Mouse (Mus musculus) ovary, postnatal 10 days (tissue): ENCODE data around the gene Hdac7.

Experiments
- DNase-seq: peaks from one replicate; pipeline ENCODE4 v3.0.0; 2022; ENCODE audit warnings: low spot score

The Hdac7 gene

GRCm38 (mm10) chr15:97766594-97767279 lies 77.6 kb downstream of the Hdac7 start:
- no peak for DNase-seq

DNA sequence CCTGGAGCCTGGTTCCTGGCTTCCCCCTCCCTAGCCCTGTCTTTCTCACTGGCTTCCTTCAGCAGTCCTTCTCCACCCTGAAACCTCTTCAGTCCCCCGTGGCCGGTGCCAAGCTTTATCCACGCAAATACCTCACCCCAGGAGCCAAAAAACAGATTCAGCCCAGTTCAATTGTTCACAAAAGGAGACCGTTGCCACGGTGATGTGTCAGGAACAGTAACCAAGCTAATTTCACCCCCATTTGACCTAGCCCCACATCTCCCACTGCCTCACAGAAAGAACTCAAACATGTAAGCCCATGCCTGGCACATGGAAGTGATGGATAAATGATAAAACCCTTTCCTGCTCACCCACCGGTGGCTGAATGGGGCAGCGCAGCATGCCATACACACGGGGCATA lies 78.1 kb downstream of the Hdac7 start:
- no peak for DNase-seq

DNA sequence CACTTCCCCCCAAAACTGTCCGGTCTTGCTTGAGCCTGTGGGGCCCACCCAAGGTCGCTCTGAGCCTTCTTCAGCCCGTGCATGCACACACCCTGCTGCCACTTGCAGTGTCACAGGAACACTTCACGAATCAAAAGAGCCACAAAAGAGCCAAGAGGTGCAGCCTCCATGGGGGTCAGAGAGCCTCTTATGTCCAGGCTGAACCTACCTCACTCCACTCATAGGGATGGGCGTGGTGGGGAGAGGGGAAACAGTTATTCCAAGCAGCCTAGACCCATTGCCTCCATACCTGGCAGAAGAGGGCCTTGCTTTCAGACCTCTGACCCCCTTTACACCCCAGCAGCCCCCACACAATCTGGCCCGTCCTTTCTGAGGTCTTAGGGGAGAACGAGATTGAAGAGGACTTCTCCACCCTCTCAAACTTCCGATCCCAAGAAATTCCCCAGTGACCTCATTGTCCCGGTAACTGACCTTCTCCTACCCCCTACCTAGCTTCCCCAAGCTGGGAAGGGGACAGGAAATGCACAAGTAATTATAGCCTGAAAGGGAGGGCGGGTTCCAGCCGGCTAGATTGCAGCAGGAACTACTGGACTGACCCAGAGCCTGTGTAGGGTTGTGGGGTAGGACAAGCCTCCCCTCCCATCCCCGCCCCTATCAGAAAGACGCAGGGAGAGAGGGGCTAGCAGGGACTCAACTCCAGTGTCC lies 79.1 kb downstream of the Hdac7 start:
- DNase-seq = no peak

GRCm38 (mm10) chr15:97764532-97764931 lies 79.8 kb downstream of the Hdac7 start:
- no peak for DNase-seq

DNA sequence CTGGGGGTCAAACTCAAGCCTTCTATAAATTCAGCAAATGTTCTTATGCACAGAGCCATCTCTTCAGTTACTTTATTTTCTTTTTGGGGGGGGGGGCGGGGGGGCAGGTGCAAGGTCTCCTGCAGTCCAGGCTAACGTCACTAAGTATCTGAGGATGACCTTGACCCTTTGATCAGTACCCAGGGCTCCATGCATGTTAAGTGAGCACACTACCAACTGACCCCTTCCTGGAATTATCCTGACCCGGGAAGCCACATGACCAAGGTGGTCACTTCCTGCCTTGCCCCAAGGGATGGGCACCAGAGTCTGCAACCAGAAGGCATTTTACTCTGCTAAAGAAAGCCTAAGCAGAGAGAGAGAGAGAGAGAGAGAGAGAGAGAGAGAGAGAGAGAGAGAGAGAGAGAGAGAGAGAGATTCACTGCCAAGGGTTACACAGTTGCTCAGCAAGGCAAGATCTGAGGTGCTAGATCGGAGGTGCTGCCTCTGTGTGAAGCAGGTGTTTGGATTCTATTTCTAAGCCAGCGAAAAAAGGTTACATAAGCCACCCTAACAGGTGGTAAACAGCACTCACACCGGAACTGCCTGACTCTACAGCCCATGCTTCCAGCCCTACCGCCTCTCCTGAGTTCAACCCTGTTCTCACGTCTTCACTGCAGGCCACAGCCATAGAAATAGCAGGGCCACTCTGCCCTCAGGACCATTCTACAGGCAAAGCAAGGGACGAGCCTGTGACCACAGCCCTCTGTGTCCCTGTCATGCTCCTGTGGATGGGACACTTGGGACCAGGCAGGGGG lies 80.8 kb downstream of the Hdac7 start:
- DNase-seq = no peak

DNA sequence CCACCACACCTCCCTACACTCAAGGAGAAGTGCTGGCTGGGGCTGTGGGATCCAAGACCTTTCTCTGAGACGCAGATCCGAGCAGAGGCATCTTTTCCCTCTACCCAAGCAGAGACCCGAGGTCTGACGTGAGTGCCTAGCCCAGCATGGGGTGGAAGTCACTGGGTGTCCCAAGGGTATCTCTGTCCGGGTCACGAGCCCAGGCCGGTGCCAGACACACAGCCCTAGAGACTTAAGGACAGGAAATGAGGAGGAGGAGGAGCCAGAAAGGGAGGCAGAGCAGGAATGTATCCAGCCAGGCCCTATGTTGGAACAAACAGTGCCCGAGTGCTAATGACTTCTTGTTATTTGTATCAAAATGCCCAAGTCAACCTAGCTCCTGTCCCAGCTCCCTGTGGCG lies 81.6 kb downstream of the Hdac7 start:
- DNase-seq = no peak

DNA sequence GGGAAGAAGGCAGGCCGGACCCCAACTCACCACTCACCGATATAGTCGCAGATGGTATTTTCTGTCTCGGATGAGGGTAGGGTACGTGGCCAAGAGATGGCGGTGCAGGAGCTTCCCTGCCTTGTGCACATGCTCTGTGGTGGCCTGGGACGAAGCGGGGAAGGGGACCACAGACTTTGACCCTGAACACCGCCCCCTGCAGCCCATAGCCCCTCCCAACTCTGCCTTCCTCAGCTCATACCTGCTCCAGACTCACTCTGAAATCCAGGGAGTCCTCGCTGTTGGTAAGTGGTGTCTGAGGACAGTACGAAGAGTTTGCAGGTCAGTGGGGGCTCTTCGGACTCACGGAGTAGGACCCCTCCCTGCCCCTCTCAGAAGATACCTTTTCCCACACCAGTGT lies 82.9 kb downstream of the Hdac7 start:
- DNase-seq = no peak

GRCm38 (mm10) chr15:97760952-97761351 lies 83.3 kb downstream of the Hdac7 start:
- no peak for DNase-seq

DNA sequence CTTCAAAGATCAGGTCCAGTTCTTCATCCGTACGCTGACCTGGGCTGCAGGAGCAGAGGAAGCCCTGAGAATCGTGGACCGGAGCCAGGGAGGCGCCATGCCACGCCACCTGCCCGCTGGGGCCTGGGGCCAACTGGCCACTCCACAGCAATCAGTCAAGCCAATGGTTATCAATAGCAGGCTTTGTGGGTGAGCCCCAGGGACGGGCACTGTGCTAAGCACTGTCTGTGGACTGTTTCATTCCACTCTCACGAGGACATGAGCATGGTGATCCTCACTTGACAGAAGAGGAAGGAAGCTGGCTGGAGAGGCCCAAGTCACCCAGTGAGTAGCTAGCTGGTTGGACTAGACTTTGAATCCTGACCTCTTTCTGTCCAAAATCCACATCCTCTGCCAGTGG lies 84.3 kb downstream of the Hdac7 start:
- DNase-seq = no peak

- DNase-seq = no peak
Observed at GRCm38 (mm10) chr15:97755361-97755760, 88.9 kb downstream of the Hdac7 start.

DNA sequence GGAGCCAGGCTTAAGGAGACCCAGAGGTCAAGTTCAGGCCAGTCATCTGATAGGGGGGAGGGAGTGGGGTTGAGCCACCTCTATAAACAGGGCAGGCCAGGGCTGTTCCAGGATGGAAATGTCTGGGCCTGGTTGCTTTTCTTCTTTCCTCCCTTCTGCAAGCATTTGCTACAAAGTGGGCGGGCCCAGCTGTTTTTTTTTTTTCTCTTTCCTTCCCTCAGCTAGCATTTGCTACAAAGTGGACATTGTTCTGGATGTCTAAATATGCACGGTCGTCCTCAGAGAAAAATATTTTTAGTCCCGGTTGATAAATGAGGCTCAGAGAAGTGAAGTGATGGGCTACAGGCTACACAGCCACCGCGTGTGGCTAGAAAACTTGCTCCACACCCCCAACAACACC lies 89.8 kb downstream of the Hdac7 start:
- DNase-seq = no peak

DNA sequence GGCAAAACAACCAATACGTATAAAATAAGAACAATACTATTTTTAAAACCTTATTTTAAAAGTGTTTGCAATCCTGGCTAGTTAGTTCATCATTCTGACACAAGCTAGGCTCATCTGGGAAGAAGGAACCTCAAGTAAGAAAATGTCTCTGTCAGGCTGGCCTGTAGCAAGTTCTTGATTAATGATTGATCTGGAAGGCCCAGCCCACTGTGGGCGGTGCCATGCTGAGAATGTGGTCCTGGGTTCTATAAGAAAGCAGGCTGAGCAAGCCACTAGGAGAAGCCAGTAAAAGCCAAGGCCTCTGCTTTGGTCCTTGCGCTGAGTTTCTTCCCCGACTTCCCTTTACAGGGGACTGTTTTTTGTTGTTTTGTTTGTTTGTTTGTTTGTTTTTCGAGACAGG lies 91.8 kb downstream of the Hdac7 start:
- no peak for DNase-seq

DNA sequence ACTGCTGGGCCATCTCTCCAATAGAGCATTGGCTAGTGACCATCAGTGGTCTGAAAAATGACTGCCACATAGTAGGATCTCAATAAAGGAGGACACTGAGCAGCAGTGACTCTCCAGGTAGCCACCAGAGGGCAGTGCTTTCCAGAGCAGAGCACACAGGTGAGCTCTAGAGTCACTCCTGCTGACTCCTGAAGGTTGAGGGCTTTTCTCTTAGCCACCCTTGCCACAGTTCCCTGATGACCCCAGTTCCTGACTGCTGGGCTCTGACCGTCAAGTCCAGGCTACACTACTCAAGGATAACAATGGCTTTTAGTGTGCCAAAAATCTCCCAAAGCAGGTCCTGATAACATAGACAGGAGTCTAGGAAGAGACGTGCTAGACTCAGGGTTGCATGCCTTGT lies 92.6 kb downstream of the Hdac7 start:
- no peak for DNase-seq

- DNase-seq = no peak
Observed at GRCm38 (mm10) chr15:97750697-97751096, 93.6 kb downstream of the Hdac7 start.

- DNase-seq = no peak
Observed at GRCm38 (mm10) chr15:97749841-97750240, 94.5 kb downstream of the Hdac7 start.

GRCm38 (mm10) chr15:97749397-97749796 lies 94.9 kb downstream of the Hdac7 start:
- no peak for DNase-seq

DNA sequence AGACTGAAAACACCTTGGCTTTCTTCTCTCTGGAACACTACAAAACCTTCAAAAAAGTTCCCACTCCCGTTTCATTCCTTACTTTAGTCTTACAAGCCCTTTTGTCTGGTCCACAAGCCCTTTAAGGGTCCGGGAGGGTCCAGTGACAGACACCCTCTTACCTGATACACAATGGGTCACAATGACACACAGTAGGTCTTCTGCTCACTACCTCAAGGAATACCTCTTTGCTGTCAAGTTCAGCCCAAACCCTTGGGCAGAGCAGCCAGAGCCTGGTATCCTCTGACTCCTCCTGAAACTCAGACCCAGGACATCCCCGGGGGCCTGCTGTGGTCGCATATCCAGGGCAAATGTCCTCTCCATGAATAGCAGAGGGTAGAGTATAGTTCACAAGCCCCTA lies 95.3 kb downstream of the Hdac7 start:
- DNase-seq = no peak

DNA sequence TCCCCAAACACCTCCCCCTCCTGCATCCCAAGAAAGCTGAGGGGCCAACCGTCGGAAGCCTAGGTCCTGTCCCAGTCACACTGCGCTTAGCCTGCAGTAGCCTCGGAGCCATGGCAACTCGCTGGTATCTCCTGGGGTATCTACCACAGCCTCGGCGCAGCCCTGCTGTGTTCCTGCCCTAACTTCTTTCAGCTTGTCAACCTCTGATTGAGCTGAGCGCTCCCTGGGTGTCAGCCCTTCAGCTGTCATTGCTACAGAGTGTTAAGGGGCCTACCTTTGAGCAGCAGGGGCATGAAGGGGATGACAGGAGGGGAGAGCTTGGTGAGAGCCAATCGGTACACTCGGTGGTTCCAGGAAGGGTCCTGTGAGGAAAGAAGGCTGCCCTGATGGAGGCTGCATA lies 96.0 kb downstream of the Hdac7 start:
- DNase-seq = no peak

DNA sequence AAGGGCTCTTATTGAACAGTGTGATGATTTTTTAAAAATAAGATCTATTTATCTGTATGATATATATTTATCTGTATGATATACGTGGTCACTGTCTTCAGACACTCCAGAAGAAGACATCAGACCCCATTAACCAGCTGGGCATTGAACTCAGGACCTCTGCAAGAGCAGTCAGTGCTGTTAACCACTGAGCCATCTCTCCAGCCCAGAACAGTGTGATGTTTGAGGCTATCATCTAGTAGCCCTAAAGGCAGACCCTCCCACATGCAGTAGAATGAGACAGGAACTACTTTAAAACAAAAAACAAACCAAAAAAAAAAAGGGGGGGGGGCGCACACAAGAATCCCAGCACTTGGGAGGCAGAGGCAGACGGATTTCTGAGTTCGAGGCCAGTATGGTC lies 96.8 kb downstream of the Hdac7 start:
- no peak for DNase-seq

GRCm38 (mm10) chr15:97746748-97747147 lies 97.6 kb downstream of the Hdac7 start:
- DNase-seq = no peak

- DNase-seq = no peak
Observed at GRCm38 (mm10) chr15:97746278-97746677, 98.0 kb downstream of the Hdac7 start.

GRCm38 (mm10) chr15:97745331-97745730 lies 99.0 kb downstream of the Hdac7 start:
- no peak for DNase-seq

DNA sequence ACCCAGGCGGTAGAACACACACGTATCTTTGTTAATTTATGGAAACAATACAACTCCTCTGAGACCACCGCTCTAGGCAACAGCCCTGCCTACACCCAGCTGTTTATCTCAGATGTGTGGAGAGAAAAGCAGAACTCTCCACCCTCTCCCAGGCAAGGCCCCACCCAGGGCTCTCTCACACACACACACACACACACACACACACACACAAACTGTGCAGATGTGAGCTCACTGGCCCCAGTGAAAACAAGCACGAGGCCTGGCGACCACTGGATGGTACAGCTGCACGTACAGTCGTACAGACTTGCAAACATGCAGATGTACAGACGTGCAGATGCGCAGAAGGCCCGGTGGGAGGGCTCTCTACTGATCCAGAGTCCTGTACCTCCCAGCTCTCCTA lies 99.4 kb downstream of the Hdac7 start:
- DNase-seq = no peak
